Mouse (Mus musculus) liver, embryonic 11.5 days (tissue): ENCODE results near the gene Cd46. TPM values are rescaled to one million over a fixed set of nuclear protein-coding genes. Genes with fewer than 3 reads are reported as not detected.

ENCODE experiments used
- ATAC-seq: fragments of 200-750 bp; cut with Nextera tagmentation; replicated peaks from 2 replicates; pipeline ENCODE4 v1.8.0; 2017; ENCODE audit warnings: moderate number of reproducible peaks, mild to moderate bottlenecking, moderate TSS enrichment, moderate library complexity; ENCODE audit not compliant: low FRiP score
- DNase-seq: peaks from one replicate; pipeline ENCODE4 v3.0.0-alpha.2; 2017; ENCODE audit warnings: low spot score
- H3K27ac ChIP-seq: fragments of 300-500 bp; sonication (generic); 2 replicates; pipeline ENCODE4 v1.5.1; 2014; ENCODE audit warnings: mild to moderate bottlenecking, low read depth, low read length, control low read depth
- H3K27me3 ChIP-seq: fragments of 300-500 bp; sonication (generic); replicated peaks from 2 replicates; pipeline ENCODE4 v1.6.1; 2014; ENCODE audit warnings: low read length, mixed read lengths; ENCODE audit not compliant: control insufficient read depth, insufficient read depth
- H3K36me3 ChIP-seq: fragments of 300-500 bp; sonication (generic); 2 replicates; pipeline ENCODE4 v1.6.1; 2014; ENCODE audit warnings: mild to moderate bottlenecking, low read length, moderate library complexity, mixed read lengths; ENCODE audit not compliant: control insufficient read depth, insufficient read depth
- H3K4me1 ChIP-seq: fragments of 300-500 bp; sonication (generic); replicated peaks from 2 replicates; pipeline ENCODE4 v1.6.1; 2014; ENCODE audit warnings: low read length, mixed read lengths; ENCODE audit not compliant: control insufficient read depth, insufficient read depth
- H3K4me2 ChIP-seq: fragments of 300-500 bp; sonication (generic); 2 replicates; pipeline ENCODE4 v1.6.1; 2014; ENCODE audit warnings: mild to moderate bottlenecking, control low read depth, moderate library complexity
- H3K4me3 ChIP-seq: fragments of 300-500 bp; sonication (generic); 2 replicates; pipeline ENCODE4 v1.5.1; 2014; ENCODE audit warnings: low read depth, low read length, control low read depth
- H3K9ac ChIP-seq: fragments of 300-500 bp; sonication (generic); 2 replicates; pipeline ENCODE4 v1.6.1; 2014; ENCODE audit warnings: low read depth, low read length, control low read depth
- H3K9me3 ChIP-seq: fragments of 300-500 bp; sonication (generic); 2 replicates; pipeline ENCODE4 v1.6.1; 2016; ENCODE audit warnings: low read length, inconsistent platforms, mixed read lengths; ENCODE audit not compliant: control insufficient read depth
- WGBS: fragments of 180-500 bp; shearing (Covaris S2); extraction: QIAGEN DNeasy Blood & Tissue Kit; methylation state at CpG from one replicate; pipeline ENCODE4 v1.1.7; 2014; 5-methylcytosine and 5-hydroxymethylcytosine counted together
- polyA plus RNA-seq: library from polyadenylated mRNA; unstranded; fragments of >200 nt; fragmentation: Nextera tagmentation; extraction: Ambion mirVana; gene quantifications from 2 replicates; pipeline ENCODE4 v1.2.1, GENCODE M21; 2014

Gene Cd46
- polyA plus RNA-seq, 1 experiment from 2014 or later: 0.82 TPM

GRCm38 (mm10) chr1:195100693-195101092, 8.6 kb upstream of the Cd46 start:
- WGBS: 3% methylated on average over 4 of the region's 4 CpGs

GRCm38 (mm10) chr1:195098004-195098403, 6.0 kb upstream of the Cd46 start:
- no peaks in the 10 kb centered on the region for H3K27me3 ChIP-seq
- H3K4me2 ChIP-seq: no peak overlapping the region
- peaks cover 10% of the 10 kb centered on the region for H3K4me1 ChIP-seq
- no peak for DNase-seq
- no peak overlapping the region for H3K9ac ChIP-seq
- no peak overlapping the region for H3K4me3 ChIP-seq
- no peak for ATAC-seq
- H3K36me3 ChIP-seq: peaks cover 7% of the 10 kb centered on the region; the same call in 1 of the 2 replicates
- WGBS: 94% methylated on average over 1 of the region's 1 CpGs
- H3K27ac ChIP-seq: no peak overlapping the region
- no peaks in the 10 kb centered on the region for H3K9me3 ChIP-seq

More at GRCm38 (mm10) chr1:195100693-195101092, 8.6 kb upstream of the Cd46 start:
- Histone ChIP-seq H3K4me2 (no peak overlapping the region), H3K4me3 (no peak overlapping the region), H3K36me3 (peaks cover 12% of the 10 kb centered on the region), H3K27me3 (no peaks in the 10 kb centered on the region), H3K9me3 (no peaks in the 10 kb centered on the region), H3K9ac (no peak overlapping the region), H3K27ac (no peak overlapping the region), H3K4me1 (peaks cover 10% of the 10 kb centered on the region)
- peak; percentile 60 for ATAC-seq
- DNase-seq: no peak

GRCm38 (mm10) chr1:195091699-195092219, 290 bp downstream of the Cd46 start:
- Histone ChIP-seq H3K27me3 (no peaks in the 10 kb centered on the region), H3K9me3 (no peaks in the 10 kb centered on the region), H3K4me3 (peak overlapping the region; percentile 47), H3K4me2 (peak overlapping the region; percentile 83), H3K27ac (peak overlapping the region; percentile 58), H3K4me1 (peaks cover 12% of the 10 kb centered on the region), H3K9ac (peak overlapping the region; percentile 61), H3K36me3 (no peaks in the 10 kb centered on the region)
- DNase-seq (no peak), ATAC-seq (peak; percentile 93)
- WGBS: 14% methylated on average over 11 of the region's 11 CpGs

- H3K27me3 ChIP-seq: no peaks in the 10 kb centered on the region
- no peaks in the 10 kb centered on the region for H3K9me3 ChIP-seq
- H3K36me3 ChIP-seq: no peaks in the 10 kb centered on the region
- ATAC-seq (peak; percentile 67), DNase-seq (no peak)
- H3K4me3 ChIP-seq: no peak overlapping the region
- H3K9ac ChIP-seq: no peak overlapping the region
- H3K4me2 ChIP-seq: no peak overlapping the region
- no peak overlapping the region for H3K27ac ChIP-seq
- no peaks in the 10 kb centered on the region for H3K4me1 ChIP-seq
Measured at GRCm38 (mm10) chr1:195082142-195082541, 9.9 kb downstream of the Cd46 start.

- Histone ChIP-seq H3K27ac (no peak overlapping the region), H3K9me3 (no peaks in the 10 kb centered on the region), H3K36me3 (no peaks in the 10 kb centered on the region), H3K4me3 (no peak overlapping the region), H3K4me1 (no peaks in the 10 kb centered on the region), H3K4me2 (no peak overlapping the region), H3K27me3 (no peaks in the 10 kb centered on the region), H3K9ac (no peak overlapping the region)
- DNase-seq: no peak
- ATAC-seq: peak; percentile 72
Measured at GRCm38 (mm10) chr1:195040437-195040836, 51.6 kb downstream of the Cd46 start.

- 73% methylated on average over 1 of the region's 1 CpGs for WGBS
- Histone ChIP-seq H3K36me3 (no peaks in the 10 kb centered on the region), H3K4me3 (no peak overlapping the region), H3K4me2 (no peak overlapping the region), H3K9me3 (no peaks in the 10 kb centered on the region), H3K4me1 (no peaks in the 10 kb centered on the region), H3K9ac (no peak overlapping the region), H3K27me3 (no peaks in the 10 kb centered on the region), H3K27ac (no peak overlapping the region)
- ATAC-seq: no peak
- no peak for DNase-seq
Measured at GRCm38 (mm10) chr1:195038386-195038785, 53.7 kb downstream of the Cd46 start.

- Histone ChIP-seq H3K27me3 (no peaks in the 10 kb centered on the region), H3K4me2 (no peak overlapping the region), H3K4me3 (no peak overlapping the region), H3K9me3 (no peaks in the 10 kb centered on the region), H3K36me3 (no peaks in the 10 kb centered on the region), H3K4me1 (no peaks in the 10 kb centered on the region), H3K9ac (no peak overlapping the region), H3K27ac (no peak overlapping the region)
- no peak for DNase-seq
- 90% methylated on average over 1 of the region's 1 CpGs for WGBS
- ATAC-seq: no peak
Measured at GRCm38 (mm10) chr1:195037985-195038384, 54.1 kb downstream of the Cd46 start.

GRCm38 (mm10) chr1:195037483-195037882, 54.6 kb downstream of the Cd46 start:
- no peak overlapping the region for H3K27ac ChIP-seq
- DNase-seq (no peak), ATAC-seq (no peak)
- no peaks in the 10 kb centered on the region for H3K27me3 ChIP-seq
- no peak overlapping the region for H3K9ac ChIP-seq
- H3K9me3 ChIP-seq: no peaks in the 10 kb centered on the region
- 82% methylated on average over 6 of the region's 6 CpGs for WGBS
- H3K4me3 ChIP-seq: no peak overlapping the region
- no peak overlapping the region for H3K4me2 ChIP-seq
- no peaks in the 10 kb centered on the region; the same call in 1 of the 2 replicates for H3K4me1 ChIP-seq
- no peaks in the 10 kb centered on the region for H3K36me3 ChIP-seq

GRCm38 (mm10) chr1:195033941-195034340, 58.1 kb downstream of the Cd46 start:
- DNase-seq: no peak
- 0 out of 2 replicates have a peak, but pooled peaks have one; percentile 35 for ATAC-seq
- Histone ChIP-seq H3K9ac (no peak overlapping the region), H3K4me3 (no peak overlapping the region), H3K27ac (no peak overlapping the region), H3K4me2 (no peak overlapping the region), H3K27me3 (no peaks in the 10 kb centered on the region), H3K36me3 (no peaks in the 10 kb centered on the region), H3K9me3 (no peaks in the 10 kb centered on the region), H3K4me1 (no peaks in the 10 kb centered on the region; the same call in 1 of the 2 replicates)
- 66% methylated on average over 1 of the region's 1 CpGs for WGBS
